Mouse (Mus musculus): ENCODE results near the gene 1110032A03Rik.
A peak's percentile ranks its signal among the peaks of the same experiment; 100 is the strongest.

Gene 1110032A03Rik

DNA sequence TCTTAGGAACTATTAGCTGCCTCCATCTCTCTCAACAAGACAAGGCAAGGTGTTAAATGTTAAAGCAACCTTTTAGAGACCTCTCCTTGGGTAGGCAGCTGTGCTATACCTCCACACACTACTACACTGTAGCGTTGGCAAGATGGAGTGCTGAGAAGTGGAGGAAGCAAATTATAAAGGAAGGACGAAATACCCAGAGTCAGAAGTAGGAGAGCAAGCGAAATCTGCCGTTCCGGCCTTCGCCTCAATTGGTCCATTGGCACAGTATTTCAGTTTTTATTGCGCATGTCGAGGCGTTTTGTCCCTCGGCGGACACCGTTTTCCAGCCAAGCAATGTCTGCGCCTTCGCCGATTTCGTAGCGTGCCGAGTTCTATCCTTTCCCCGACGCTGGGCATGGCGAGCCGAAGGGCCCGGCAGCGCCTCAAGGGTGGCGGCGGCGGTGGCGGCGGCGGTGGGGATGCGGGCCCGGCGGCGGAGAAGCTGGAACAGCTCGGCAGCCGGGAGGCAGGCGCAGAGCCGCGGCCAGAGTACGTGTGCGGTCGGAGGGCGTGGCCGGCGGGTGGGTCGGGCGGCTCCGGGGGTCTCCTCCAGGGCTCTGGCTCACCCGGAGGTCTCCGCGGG lies at the start of gene 1110032A03Rik, which contains the start of gene Alg9:
TSS of gene 1110032A03Rik (minus strand) at position 530 of the 622 bp plus-strand sequence.
TSS of gene Alg9 (plus strand) at position 29 of the 622 bp plus-strand sequence.
- DNase-seq (ENCODE audit: low spot score in 2 of 2): peak; percentile 70 to 87

- DNase-seq (ENCODE audit: low spot score in 2 of 2): no peak
These were observed 48.6 kb upstream of the 1110032A03Rik start for GRCm38 (mm10) chr9:50823779-50824453.

DNA sequence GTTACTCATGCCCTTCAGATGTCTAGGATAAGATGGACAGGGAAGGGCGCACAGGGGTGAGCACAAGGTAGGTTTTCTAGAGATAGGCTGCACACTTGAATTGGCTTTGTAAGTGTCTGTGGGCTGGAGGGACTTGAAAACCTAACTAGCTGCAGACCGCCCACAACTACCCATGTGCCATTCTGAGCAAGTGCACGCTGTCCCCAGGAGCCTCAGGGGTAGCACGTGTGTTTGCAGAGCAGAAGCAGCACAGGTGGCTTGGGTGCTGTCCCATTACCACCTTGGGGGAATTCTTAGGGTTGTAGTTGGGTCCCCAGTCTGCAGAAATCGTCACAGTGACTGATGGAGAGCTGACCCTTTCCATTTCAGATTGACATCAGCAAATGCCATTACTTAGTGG lies 46.9 kb upstream of the 1110032A03Rik start:
- no peak for DNase-seq (ENCODE audit: low spot score in 2 of 2)

GRCm38 (mm10) chr9:50821651-50822050 lies 46.3 kb upstream of the 1110032A03Rik start:
- no peak for DNase-seq (ENCODE audit: low spot score in 2 of 2)

DNA sequence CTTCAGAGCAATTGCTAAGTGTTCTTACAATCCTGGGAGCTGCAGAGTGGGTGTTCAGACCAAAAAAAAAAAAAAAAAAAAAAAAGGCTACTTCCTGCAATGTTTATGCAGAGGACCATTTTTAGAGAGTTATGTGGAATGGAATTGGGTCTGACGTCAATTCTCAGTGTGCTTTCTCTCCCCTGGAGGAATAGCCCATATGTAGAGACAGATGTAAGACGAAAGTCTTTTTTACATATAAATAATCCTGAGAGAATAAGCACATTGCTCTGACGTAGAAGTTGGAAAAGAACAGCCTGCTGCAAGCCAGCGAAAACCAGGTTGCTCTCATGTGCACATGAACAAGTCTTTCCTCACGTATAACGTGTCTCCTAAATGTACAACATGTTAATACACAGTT lies 44.4 kb upstream of the 1110032A03Rik start:
- DNase-seq (ENCODE audit: low spot score in 2 of 2): no peak

- DNase-seq (ENCODE audit: low spot score in 2 of 2): no peak
These were observed 42.7 kb upstream of the 1110032A03Rik start for GRCm38 (mm10) chr9:50818050-50818449.

DNA sequence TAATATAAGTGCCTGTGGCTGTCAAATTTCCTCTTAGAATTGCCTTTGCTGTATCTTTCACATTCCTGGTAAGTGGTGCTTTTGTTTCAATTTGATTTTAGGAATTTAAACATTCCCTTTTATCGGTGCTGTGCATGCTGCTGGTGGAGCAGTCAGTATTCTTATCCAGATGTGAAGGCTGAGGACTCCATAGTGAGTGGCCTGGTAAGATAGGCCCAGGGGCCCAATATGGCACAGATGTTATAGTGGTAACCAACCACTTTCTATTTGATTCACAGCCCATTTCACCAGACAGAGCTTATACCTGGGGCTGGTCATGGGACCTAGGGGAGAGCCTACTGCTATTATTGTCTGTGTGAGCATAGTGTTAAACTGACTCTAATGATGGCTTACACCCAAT lies 41.2 kb upstream of the 1110032A03Rik start:
- DNase-seq (ENCODE audit: low spot score in 2 of 2): no peak

DNA sequence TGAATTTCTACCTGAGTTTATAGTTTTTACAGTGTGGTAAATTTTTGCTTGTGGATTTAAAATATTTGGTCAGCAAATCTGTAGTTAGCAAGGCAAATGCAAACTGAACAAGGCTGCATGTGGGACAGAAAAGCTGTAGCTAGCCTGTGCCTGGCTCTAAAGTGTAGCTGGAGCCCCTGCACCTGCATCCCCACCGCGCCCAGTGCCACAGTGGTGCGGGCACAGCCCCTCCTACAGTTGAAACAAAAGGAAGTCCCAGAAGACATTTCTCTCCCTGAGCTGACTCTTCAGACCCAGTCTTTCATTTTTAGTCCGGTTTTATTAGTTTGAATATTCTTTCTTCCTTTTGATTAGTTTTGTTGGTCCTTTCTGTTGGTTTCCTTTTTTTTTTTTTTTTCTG lies 40.3 kb upstream of the 1110032A03Rik start:
- DNase-seq (ENCODE audit: low spot score in 2 of 2): no peak

GRCm38 (mm10) chr9:50813796-50814195 lies 38.5 kb upstream of the 1110032A03Rik start:
- DNase-seq (ENCODE audit: low spot score in 2 of 2): no peak

GRCm38 (mm10) chr9:50811746-50812145 lies 36.4 kb upstream of the 1110032A03Rik start:
- no peak for DNase-seq (ENCODE audit: low spot score in 2 of 2)

DNA sequence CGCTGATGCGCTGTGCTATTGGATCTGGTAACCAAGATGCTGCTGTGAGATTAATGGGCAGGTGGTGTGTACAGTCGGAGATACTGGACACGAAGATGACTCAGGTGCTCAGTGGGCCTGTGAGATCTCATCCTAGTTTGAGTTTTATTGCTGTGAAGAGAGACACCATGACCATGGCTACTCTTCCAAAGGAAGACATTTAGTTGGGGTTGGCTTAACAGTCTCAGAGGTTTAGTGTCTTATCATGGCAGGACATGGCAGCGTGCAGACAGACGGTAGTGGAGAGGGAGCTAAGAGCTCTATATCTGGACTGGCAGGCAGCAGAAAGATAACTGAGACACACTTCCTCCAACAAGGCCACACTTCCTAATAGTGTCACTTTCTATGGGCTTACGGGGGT lies 35.9 kb upstream of the 1110032A03Rik start:
- no peak for DNase-seq (ENCODE audit: low spot score in 2 of 2)

DNA sequence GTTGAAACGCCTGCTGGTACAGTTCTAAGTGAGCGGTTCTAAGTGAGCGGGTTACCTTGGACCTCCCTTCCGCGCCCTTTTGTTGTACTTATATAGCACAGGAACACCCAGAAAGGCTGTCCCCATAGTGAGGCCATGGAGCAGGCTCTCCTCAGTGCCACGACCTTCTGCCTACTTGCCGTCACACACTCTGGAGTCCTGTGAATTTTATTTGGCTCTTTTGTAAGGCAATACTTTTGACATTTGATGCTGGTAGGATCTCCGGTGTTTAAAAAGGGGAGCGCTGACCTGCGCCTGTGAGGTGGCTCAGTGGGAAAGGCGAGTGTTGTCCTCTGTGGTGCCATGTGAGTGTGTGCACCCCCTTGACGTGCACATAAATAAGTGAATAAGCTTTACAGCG lies 33.8 kb upstream of the 1110032A03Rik start:
- no peak for DNase-seq (ENCODE audit: low spot score in 2 of 2)

GRCm38 (mm10) chr9:50808471-50808870 lies 33.2 kb upstream of the 1110032A03Rik start:
- no peak for DNase-seq (ENCODE audit: low spot score in 2 of 2)

DNA sequence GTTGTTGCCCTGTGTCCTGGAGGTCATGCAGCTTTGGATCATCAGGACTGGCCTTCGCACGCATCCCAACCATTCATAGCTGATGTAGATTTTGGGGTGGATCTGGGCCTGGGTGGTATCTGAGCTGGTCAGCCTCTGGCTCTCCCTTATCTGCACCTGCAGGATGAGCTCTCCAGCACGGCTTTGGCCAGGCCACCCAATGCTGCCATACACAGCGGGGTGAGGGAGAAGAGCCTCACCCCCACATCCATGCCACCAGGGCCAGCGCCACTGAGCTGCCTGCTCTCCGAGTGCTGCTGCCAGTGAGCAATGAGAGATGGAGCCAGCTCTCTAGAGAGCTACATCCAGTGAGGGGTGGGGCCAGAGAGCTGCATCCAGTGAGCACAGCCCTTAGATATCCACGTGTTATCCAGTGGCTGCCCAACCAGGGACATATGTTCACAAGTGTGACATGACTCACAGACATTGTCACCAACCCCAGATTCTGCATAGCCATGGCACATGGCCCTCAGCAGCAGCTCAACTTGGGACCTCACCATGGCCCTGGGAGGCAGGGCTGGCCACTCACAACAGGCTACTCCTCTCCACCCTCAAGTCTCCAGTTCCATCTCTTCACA lies 27.8 kb upstream of the 1110032A03Rik start:
- DNase-seq (ENCODE audit: low spot score in 2 of 2): no peak

GRCm38 (mm10) chr9:50800985-50801384 lies 25.7 kb upstream of the 1110032A03Rik start:
- peak in 1 of 2 experiments; percentile 6 for DNase-seq (ENCODE audit: low spot score in 2 of 2)

- no peak for DNase-seq (ENCODE audit: low spot score in 2 of 2)
These were observed 23.0 kb upstream of the 1110032A03Rik start for GRCm38 (mm10) chr9:50798368-50798767.

DNA sequence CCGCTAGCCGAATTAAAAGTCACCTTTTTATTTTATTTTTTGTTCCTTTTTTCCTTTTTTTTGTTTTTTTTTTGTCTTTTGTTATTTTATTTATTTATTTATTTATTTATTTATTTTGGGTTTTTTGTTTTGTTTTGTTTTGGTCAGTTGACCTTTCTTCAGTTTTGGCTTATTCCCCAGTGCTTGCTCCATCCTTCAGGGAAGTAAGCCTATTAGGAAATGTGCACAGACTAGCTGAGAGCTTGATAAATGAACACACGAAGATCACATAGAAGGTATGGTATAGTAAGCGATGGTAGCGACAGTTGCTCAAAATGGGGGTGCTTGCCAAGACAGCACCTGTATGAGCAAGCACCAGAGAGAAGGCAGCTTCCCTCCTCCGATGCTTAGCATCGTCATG lies 22.3 kb upstream of the 1110032A03Rik start:
- DNase-seq (ENCODE audit: low spot score in 2 of 2): no peak

DNA sequence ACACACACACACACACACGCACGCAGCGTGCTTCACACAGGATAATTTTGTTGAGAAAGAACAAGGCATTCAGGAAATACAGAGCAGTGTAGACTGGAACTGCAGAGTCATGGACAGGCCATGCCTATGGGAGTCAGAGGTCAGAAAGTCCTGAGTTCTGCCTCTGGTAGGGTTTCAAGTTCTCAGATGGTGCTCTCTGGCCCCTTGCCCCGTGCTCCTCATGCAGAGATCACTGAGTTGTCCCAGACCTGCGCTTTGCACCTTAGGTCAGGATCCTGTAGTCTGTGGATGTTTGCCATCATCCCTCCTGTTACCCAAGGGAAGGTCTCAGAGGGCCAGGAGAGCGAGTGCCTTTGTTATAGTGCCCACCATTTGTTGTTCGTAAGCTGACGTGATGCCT lies 21.5 kb upstream of the 1110032A03Rik start:
- DNase-seq (ENCODE audit: low spot score in 2 of 2): no peak

GRCm38 (mm10) chr9:50795266-50795665 lies 19.9 kb upstream of the 1110032A03Rik start:
- DNase-seq (ENCODE audit: low spot score in 2 of 2): no peak

DNA sequence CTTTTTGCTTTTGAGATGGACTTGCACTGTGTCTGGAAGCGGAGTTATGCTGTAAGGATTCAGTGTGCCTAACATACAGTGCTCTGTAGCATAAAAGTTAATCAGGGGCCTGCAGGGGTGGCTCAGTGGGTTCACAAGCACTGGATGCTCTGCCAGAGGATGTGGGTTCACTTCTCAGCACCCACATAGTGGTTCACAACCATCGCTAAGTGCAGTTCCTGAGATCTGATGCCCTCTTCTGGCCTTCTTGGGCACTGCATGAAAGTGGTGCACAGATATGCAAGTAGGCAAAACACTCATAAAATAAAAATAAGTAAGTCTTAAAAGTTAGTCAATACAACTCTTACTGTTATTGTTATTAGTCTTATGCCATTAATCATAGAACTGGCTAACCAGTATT lies 6.8 kb upstream of the 1110032A03Rik start:
- no peak for DNase-seq (ENCODE audit: low spot score in 2 of 2)

- no peak for DNase-seq (ENCODE audit: low spot score in 2 of 2)
These were observed 941 bp upstream of the 1110032A03Rik start for GRCm38 (mm10) chr9:50776162-50776760.

DNA sequence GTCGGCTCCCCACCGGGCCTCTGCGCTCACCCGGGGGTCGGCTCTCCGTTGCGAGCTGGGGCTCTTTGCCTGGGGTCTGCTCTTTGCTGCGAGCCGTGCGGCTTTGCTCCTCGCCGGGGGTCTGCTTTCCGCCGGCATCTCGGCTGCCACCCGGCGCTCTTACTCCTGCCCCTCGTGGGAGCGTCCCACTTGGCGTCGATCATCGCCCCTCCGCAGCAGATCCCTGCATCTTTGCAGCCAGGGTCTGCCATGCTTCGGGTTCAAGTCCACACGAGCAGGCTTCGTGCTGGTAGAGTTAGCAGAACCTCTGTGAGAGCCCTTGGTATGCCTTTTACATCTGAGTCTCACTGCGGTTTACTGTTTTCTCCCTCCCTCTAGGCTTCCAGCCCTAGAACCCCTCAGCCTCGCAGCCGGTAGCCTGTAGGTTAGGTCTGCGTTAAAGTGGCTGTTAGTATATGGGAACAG lies 374 bp upstream of the 1110032A03Rik start:
- DNase-seq (ENCODE audit: low spot score in 2 of 2): no peak

Measured in heart, adult 9 months (tissue).